Mouse (Mus musculus): ENCODE data around the gene 1700029I15Rik. TPM values are rescaled to one million over a fixed set of nuclear protein-coding genes. Genes with fewer than 3 reads are reported as not detected.

Gene 1700029I15Rik
- polyA plus RNA-seq, 1 experiment from 2014 or later: 8.0 TPM

- Histone ChIP-seq H3K9me3 (replicated peaks) (no peaks in the 10 kb centered on the region), H3K36me3 (peaks cover 50% of the 10 kb centered on the region), H3K27ac (replicated peaks) (peak overlapping the region; percentile 83; the same call in 1 of the 2 replicates), H3K27me3 (replicated peaks) (no peaks in the 10 kb centered on the region), H3K4me1 (peaks cover 59% of the 10 kb centered on the region), H3K9ac (replicated peaks) (peak overlapping the region; percentile 84), H3K4me3 (replicated peaks) (peak overlapping the region; percentile 74), H3K4me2 (peak overlapping the region; percentile 87)
- WGBS: 64% methylated on average over 4 of the region's 4 CpGs
- ATAC-seq (ENCODE audit: low FRiP score): no peak
These were observed 5.3 kb downstream of the 1700029I15Rik start for GRCm38 (mm10) chr2:92387646-92388045.

GRCm38 (mm10) chr2:92388081-92388517 lies 5.8 kb downstream of the 1700029I15Rik start:
- Histone ChIP-seq H3K9ac (replicated peaks) (peak overlapping the region; percentile 84), H3K4me3 (replicated peaks) (peak overlapping the region; percentile 74), H3K36me3 (peaks cover 46% of the 10 kb centered on the region), H3K27me3 (replicated peaks) (no peaks in the 10 kb centered on the region), H3K9me3 (replicated peaks) (no peaks in the 10 kb centered on the region), H3K4me2 (peak overlapping the region; percentile 87), H3K4me1 (peaks cover 63% of the 10 kb centered on the region), H3K27ac (replicated peaks) (peak overlapping the region; percentile 83)
- ATAC-seq (ENCODE audit: low FRiP score): no peak
- 30% methylated on average over 3 of the region's 3 CpGs for WGBS

- peak overlapping the region; percentile 74 for H3K4me3 ChIP-seq (replicated peaks)
- H3K9me3 ChIP-seq (replicated peaks): no peaks in the 10 kb centered on the region
- WGBS: under 1% methylated on average over 61 of the region's 62 CpGs
- H3K27me3 ChIP-seq (replicated peaks): no peaks in the 10 kb centered on the region
- ATAC-seq (ENCODE audit: low FRiP score): peak; percentile 90
- peaks cover 36% of the 10 kb centered on the region for H3K36me3 ChIP-seq
- H3K9ac ChIP-seq (replicated peaks): peak overlapping the region; percentile 84
- H3K4me2 ChIP-seq: peak overlapping the region; percentile 87
- peak overlapping the region; percentile 83 for H3K27ac ChIP-seq (replicated peaks)
- peaks cover 68% of the 10 kb centered on the region for H3K4me1 ChIP-seq
These were observed 6.7 kb downstream of the 1700029I15Rik start for GRCm38 (mm10) chr2:92388891-92389641.

- peak overlapping the region; percentile 84; the same call in 1 of the 2 replicates for H3K9ac ChIP-seq (replicated peaks)
- no peaks in the 10 kb centered on the region for H3K9me3 ChIP-seq (replicated peaks)
- WGBS: 2% methylated on average over 10 of the region's 10 CpGs
- H3K36me3 ChIP-seq: peaks cover 30% of the 10 kb centered on the region
- no peak; the same call in 1 of the 2 replicates for ATAC-seq (ENCODE audit: low FRiP score)
- peaks cover 68% of the 10 kb centered on the region for H3K4me1 ChIP-seq
- H3K27ac ChIP-seq (replicated peaks): peak overlapping the region; percentile 83
- H3K4me3 ChIP-seq (replicated peaks): peak overlapping the region; percentile 74
- no peaks in the 10 kb centered on the region for H3K27me3 ChIP-seq (replicated peaks)
- H3K4me2 ChIP-seq: peak overlapping the region; percentile 87
These were observed 7.3 kb downstream of the 1700029I15Rik start for GRCm38 (mm10) chr2:92389645-92390044.

- Histone ChIP-seq H3K4me2 (peak overlapping the region; percentile 87), H3K9ac (replicated peaks) (no peak overlapping the region), H3K27me3 (replicated peaks) (no peaks in the 10 kb centered on the region), H3K9me3 (replicated peaks) (no peaks in the 10 kb centered on the region), H3K36me3 (peaks cover 23% of the 10 kb centered on the region), H3K27ac (replicated peaks) (peak overlapping the region; percentile 83), H3K4me3 (replicated peaks) (0 out of 2 replicates have a peak overlapping the region, but pooled peaks have one; percentile 74), H3K4me1 (peaks cover 68% of the 10 kb centered on the region)
- no peak for ATAC-seq (ENCODE audit: low FRiP score)
- WGBS: 75% methylated on average over 6 of the region's 6 CpGs
These were observed 8.0 kb downstream of the 1700029I15Rik start for GRCm38 (mm10) chr2:92390206-92390930.

GRCm38 (mm10) chr2:92391116-92391515 lies 8.8 kb downstream of the 1700029I15Rik start:
- Histone ChIP-seq H3K4me1 (peaks cover 68% of the 10 kb centered on the region), H3K9me3 (replicated peaks) (no peaks in the 10 kb centered on the region), H3K36me3 (peaks cover 16% of the 10 kb centered on the region), H3K4me2 (peak overlapping the region; percentile 61), H3K4me3 (replicated peaks) (no peak overlapping the region), H3K27me3 (replicated peaks) (no peaks in the 10 kb centered on the region), H3K27ac (replicated peaks) (0 out of 2 replicates have a peak overlapping the region, but pooled peaks have one; percentile 78), H3K9ac (replicated peaks) (peak overlapping the region; percentile 47; the same call in 1 of the 2 replicates)
- ATAC-seq (ENCODE audit: low FRiP score): no peak
- 87% methylated on average over 8 of the region's 8 CpGs for WGBS

- Histone ChIP-seq H3K36me3 (peaks cover 9% of the 10 kb centered on the region), H3K4me1 (peaks cover 62% of the 10 kb centered on the region), H3K27me3 (replicated peaks) (no peaks in the 10 kb centered on the region), H3K4me3 (replicated peaks) (peak overlapping the region; percentile 35), H3K27ac (replicated peaks) (peak overlapping the region; percentile 78), H3K4me2 (peak overlapping the region; percentile 61), H3K9ac (replicated peaks) (peak overlapping the region; percentile 47), H3K9me3 (replicated peaks) (no peaks in the 10 kb centered on the region)
- no peak for ATAC-seq (ENCODE audit: low FRiP score)
- WGBS: 14% methylated on average over 11 of the region's 11 CpGs
These were observed 9.5 kb downstream of the 1700029I15Rik start for GRCm38 (mm10) chr2:92391703-92392317.

GRCm38 (mm10) chr2:92392318-92393264 lies 10.3 kb downstream of the 1700029I15Rik start:
- Histone ChIP-seq H3K4me2 (peak overlapping the region; percentile 61), H3K36me3 (0 out of 2 replicates have a peak, but pooled peaks cover under 1% of the 10 kb centered on the region), H3K27me3 (replicated peaks) (no peaks in the 10 kb centered on the region), H3K4me3 (replicated peaks) (peak overlapping the region; percentile 35), H3K9me3 (replicated peaks) (no peaks in the 10 kb centered on the region), H3K27ac (replicated peaks) (peak overlapping the region; percentile 78), H3K4me1 (peaks cover 63% of the 10 kb centered on the region), H3K9ac (replicated peaks) (peak overlapping the region; percentile 47)
- 4% methylated on average over 26 of the region's 26 CpGs for WGBS
- ATAC-seq (ENCODE audit: low FRiP score): no peak

- WGBS: 91% methylated on average over 3 of the region's 3 CpGs
- Histone ChIP-seq H3K9ac (replicated peaks) (no peak overlapping the region), H3K4me1 (peaks cover 66% of the 10 kb centered on the region), H3K4me3 (replicated peaks) (no peak overlapping the region), H3K27me3 (replicated peaks) (no peaks in the 10 kb centered on the region), H3K4me2 (no peak overlapping the region), H3K9me3 (replicated peaks) (no peaks in the 10 kb centered on the region), H3K36me3 (no peaks in the 10 kb centered on the region), H3K27ac (replicated peaks) (no peak overlapping the region)
- no peak for ATAC-seq (ENCODE audit: low FRiP score)
These were observed 13.2 kb downstream of the 1700029I15Rik start for GRCm38 (mm10) chr2:92395535-92395934.

- H3K9me3 ChIP-seq (replicated peaks): no peaks in the 10 kb centered on the region
- no peak for ATAC-seq (ENCODE audit: low FRiP score)
- WGBS: 72% methylated on average over 1 of the region's 1 CpGs
- no peak overlapping the region for H3K27ac ChIP-seq (replicated peaks)
- H3K9ac ChIP-seq (replicated peaks): no peak overlapping the region
- no peak overlapping the region for H3K4me2 ChIP-seq
- no peaks in the 10 kb centered on the region for H3K36me3 ChIP-seq
- H3K4me3 ChIP-seq (replicated peaks): no peak overlapping the region
- H3K27me3 ChIP-seq (replicated peaks): no peaks in the 10 kb centered on the region
- peaks cover 57% of the 10 kb centered on the region for H3K4me1 ChIP-seq
These were observed 15.1 kb downstream of the 1700029I15Rik start for GRCm38 (mm10) chr2:92397436-92397835.

Data from neural tube, embryonic 15.5 days (tissue).